Mouse (Mus musculus) B cell, adult 2 months (primary cell): ENCODE data around the gene Nkg7.
A peak's percentile ranks its signal among the peaks of the same experiment; 100 is the strongest.
"Not testable (repeated sequence)": the region's sequence is repeated elsewhere in the genome, so short reads cannot be mapped to it uniquely, and the experiment has no call there.

Experiments
- DNase-seq, 2 experiments: peaks; one replicate each; pipeline ENCODE4 v3.0.0; 2022

Gene Nkg7

GRCm38 (mm10) chr7:43436341-43437255, at the start of gene Nkg7:
Gene Nkg7 (plus strand): TSS chr7:43437073.
- no peak for DNase-seq

- DNase-seq, result peak; percentile 69 to 77
Measured at GRCm38 (mm10) chr7:43392349-43393121, 44.3 kb upstream of the Nkg7 start.

DNA sequence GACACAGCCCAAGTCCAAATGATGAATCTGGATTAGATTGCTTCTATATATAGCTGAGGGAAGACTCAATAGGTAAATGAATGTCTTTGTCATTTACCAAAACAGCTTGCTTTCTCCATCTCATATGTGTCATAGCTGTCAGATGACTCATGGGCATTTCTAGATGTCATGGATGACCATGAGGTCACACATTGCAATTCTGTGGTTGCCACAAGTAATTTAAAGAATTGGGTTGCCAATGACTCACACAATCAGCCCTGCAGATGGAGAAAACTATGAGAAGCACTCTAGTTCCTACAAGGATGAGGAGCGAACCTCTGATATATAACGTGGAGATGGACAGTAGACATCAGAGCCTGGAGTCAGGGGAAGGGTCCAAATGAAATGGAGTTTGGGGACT, 37.4 kb upstream of the Nkg7 start:
- DNase-seq, result no peak

DNA sequence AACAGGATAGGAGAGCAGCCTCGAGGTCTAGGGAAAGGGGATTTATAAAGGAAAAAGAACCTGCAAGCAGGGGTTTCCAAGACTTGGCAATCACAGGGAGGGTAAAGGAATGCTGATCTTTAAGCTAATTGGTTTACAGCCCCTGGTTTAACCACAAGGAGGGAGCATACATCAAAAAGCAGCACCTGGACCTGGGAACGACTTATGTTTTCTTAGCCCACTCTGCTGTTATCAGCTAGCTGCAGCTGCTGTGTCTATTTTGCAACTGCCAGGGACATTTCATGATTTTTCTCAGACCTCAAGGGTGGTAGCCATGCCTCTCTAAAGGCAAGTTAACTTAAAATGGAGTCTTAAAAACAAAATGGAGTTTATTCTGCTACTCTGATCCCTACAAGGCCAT, 34.2 kb upstream of the Nkg7 start:
- no peak for DNase-seq

DNA sequence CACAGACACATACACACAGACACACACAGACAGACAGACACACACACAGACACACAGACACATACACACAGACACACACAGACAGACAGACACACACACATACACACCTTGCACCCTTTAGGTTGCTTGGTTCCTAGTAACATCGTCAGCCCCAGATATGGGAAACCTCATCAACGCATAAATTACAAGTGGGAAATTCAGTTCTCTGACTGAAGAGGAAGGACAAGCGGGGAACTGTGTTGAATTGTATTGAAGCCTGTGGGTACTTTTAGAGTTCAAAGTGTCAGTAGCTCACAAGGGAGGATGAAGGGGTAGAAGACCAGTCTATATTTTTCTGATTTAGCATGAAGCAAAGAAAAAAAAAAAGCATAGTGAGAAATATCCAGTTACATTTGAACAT, 29.3 kb upstream of the Nkg7 start:
- DNase-seq, result peak; percentile 24 to 25

GRCm38 (mm10) chr7:43408131-43408553, 28.7 kb upstream of the Nkg7 start, which contains the start of gene Siglecg:
Gene Siglecg (plus strand): TSS chr7:43408204.
- peak; percentile 71 to 78 for DNase-seq

- DNase-seq, result no peak
Measured at GRCm38 (mm10) chr7:43409084-43409483, 27.8 kb upstream of the Nkg7 start.

DNA sequence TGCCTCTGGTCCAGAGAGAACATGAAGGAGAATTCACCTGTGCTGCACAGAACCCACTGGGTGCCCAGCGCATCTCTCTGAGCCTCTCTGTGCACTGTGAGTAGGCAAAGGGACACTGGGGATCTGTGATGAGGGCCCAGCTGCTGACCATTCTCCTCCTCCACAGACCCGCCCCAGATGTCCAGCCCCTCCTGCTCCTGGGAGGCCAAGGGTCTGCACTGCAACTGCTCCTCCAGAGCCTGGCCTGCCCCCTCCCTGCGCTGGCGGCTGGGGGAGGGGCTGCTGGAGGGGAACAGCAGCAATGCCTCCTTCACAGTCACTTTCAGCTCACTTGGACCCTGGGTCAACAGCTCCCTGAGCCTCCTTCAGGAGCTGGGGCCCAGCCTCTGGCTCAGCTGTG, 25.1 kb upstream of the Nkg7 start:
- not testable (repeated sequence) for DNase-seq

DNA sequence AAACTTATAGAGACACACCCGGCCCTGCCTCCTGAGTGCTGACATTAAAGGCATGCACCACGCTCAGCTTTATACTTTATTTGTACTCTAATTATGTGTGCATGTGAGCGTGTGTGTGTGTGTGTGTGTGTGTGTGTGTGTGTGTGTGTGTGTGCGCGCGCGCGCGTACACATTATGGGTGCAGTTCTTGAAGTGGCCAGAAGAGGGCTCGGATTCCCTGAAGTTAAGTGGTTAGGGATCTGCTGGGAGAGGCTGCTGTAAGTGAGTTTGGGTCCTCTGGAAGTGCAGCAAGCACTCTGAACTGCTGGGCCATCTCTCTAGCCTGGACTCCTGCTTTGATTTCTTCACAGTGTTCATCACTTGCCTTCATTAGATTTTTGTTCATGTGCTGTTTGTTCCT, 19.6 kb upstream of the Nkg7 start:
- peak; percentile 28 to 35 for DNase-seq

GRCm38 (mm10) chr7:43422995-43423617, 13.8 kb upstream of the Nkg7 start:
- DNase-seq, result peak; percentile 86

DNA sequence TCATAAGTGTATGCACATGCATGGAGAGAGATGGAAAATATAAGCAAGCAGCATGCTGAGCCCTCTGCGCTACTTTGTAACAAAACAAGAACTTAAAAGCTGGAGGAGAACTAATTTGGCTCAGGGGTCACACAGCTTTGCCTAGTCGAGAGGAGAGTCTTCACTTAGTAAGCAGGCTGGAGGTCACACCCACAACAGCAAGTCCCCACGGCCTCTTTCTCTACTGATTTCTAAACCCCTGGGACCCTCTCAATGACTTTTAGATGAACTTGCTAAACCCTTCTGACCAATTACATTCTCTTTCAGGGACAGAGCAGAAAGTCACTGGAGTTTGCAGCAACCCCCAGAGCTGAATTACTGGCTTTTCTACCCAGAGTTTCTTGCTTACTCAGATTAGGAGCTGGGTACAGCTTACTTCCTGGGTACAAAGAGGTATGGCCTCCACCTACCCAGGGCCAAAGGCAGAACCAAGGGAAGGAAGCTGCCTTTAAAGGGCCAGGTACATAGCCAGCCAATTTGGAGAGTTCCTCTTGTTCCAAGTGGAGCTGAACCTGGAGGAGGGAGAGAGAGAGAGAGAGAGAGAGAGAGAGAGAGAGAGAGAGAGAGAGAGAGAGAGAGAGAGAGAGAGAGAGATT, 12.8 kb upstream of the Nkg7 start:
- no peak for DNase-seq

DNA sequence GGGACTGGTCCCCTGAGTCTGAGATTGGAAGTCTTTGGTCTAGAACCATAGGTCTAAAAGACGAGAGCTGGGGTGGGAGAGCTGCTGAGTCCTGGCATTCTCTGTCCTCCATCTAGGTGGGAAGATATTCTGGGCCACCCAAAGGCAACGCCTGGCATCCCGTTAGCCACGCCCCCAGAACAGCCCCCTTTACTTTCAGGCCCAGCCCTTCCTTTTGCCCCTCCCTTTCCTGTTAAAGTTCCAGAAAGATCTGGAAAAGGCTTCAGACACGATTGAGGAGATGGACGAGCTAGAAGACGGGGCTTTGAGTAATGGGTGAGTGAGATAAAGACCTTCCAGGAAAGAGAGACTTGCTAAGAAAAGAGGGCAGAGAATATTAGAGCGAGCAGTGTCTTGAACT, 9.5 kb upstream of the Nkg7 start, which contains the start of gene Lim2:
TSS of gene Lim2 (plus strand) at position 265 of the 400 bp plus-strand sequence.
- no peak for DNase-seq

- no peak for DNase-seq
Measured at GRCm38 (mm10) chr7:43429500-43429899, 7.4 kb upstream of the Nkg7 start.

- no peak for DNase-seq
Measured at GRCm38 (mm10) chr7:43432891-43433290, 4.0 kb upstream of the Nkg7 start.

DNA sequence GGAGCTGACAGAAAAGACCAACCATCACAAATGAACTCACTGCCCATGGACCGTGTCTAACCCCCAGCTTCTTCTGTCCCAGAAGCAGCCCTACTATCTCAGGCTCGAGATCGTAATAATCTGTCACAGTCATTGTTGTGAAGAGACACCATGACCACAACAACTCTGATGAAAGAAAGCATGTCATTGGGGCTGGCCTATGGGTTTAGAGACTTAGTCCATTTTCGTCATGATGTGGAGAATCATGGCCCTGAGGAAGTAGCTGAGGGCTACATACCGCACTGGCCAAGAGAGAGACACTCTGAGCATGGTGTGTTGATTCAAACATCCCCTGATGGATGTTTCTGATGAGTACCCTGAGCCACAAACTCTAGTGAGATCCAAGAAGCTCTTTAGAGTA, 2.2 kb upstream of the Nkg7 start:
- no peak for DNase-seq

- DNase-seq, result no peak
Measured at GRCm38 (mm10) chr7:43438611-43439010, 1.7 kb downstream of the Nkg7 start.

GRCm38 (mm10) chr7:43440482-43440881, 3.6 kb downstream of the Nkg7 start, which contains the start of gene Cldnd2:
Gene Cldnd2 (plus strand): TSS chr7:43440782.
- DNase-seq, result no peak

DNA sequence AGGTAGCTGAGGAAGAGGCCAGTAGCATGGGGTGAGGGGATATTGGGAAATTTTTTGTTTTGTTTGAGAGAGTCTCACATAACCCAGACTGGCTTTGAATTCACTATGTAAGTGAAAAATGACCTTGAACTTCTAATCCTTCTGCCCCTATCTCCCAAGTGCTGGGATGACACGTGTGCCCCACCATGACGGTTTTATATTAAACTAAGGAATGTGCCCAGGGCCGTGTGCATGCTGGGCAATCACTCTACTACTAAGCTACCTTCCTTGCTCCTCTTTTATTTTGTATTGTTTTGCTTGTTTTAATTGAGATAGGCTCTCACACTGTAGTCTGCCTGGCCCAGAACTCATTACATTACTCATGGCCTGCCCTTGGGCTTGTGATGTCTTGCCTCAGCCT, 4.2 kb downstream of the Nkg7 start:
- no peak for DNase-seq

DNA sequence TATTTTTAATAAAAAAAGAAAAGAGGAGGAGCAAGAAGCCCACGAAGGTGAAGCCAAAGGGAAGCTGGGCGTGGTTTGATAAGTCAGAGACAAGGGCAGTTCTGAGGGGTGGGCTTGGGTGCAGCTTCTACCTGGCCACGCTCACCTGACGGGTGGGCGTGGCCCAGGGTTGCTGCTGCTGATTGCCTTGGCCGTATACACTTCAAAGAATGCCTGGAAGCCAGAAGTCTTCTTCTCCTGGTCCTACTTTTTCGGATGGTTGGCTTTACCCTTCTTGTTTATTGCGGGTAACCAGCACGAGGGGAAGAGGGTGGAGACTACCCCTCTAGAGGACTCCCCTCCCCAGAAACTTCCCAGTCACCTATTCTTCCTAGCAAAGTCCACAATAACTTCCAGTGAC, 5.8 kb downstream of the Nkg7 start:
- DNase-seq, result no peak

- DNase-seq, result peak; percentile 65 to 69
Measured at GRCm38 (mm10) chr7:43443126-43443916, 6.4 kb downstream of the Nkg7 start.

- DNase-seq, result peak; percentile 85 to 86
Measured at GRCm38 (mm10) chr7:43443917-43444293, 7.0 kb downstream of the Nkg7 start, which contains the start of the genes Etfb and Gm45233. Gene Etfb (plus strand): TSS chr7:43444083. Gene Gm45233 (plus strand): TSS chr7:43444128.

GRCm38 (mm10) chr7:43447801-43448200, 10.9 kb downstream of the Nkg7 start:
- no peak for DNase-seq
